Mouse (Mus musculus): ENCODE results near the gene Cnbd2. TPM values are rescaled to one million over a fixed set of nuclear protein-coding genes. Genes with fewer than 3 reads are reported as not detected.

The Cnbd2 gene
- polyA plus RNA-seq, 1 experiment, result 2.2 TPM

GRCm38 (mm10) chr2:156310455-156310854 is 1.6 kb upstream of the Cnbd2 start:
- DNase-seq (ENCODE audit: low read depth in 1 of 2, low spot score in 2 of 2), result no peak
- H3K4me3 ChIP-seq (ENCODE audit: extremely low read depth, insufficient read depth, insufficient read length), result no peak overlapping the region
- no peak for TF ChIP-seq CTCF (IDR thresholded peaks at IDR 0.05; ENCODE audit: extremely low read depth, insufficient read depth, insufficient read length, insufficient replicate concordance)
- no peak for TF ChIP-seq POLR2A (IDR thresholded peaks at IDR 0.05; ENCODE audit: low read depth, low read length)
- H3K27ac ChIP-seq (ENCODE audit: insufficient read depth, low read length), result peak overlapping the region; percentile 9; the same call in 1 of the 2 replicates
- 93% methylated on average over 5 of the region's 5 CpGs for WGBS
- H3K27me3 ChIP-seq (ENCODE audit: control insufficient read depth, insufficient read depth, low read length), result no peaks in the 10 kb centered on the region
- H3K36me3 ChIP-seq (ENCODE audit: control insufficient read depth, insufficient read depth, low read length), result no peaks in the 10 kb centered on the region; the same call in 1 of the 2 replicates
- H3K4me1 ChIP-seq (ENCODE audit: control insufficient read depth, insufficient read depth, insufficient read length), result no peaks in the 10 kb centered on the region; the same call in 1 of the 2 replicates

GRCm38 (mm10) chr2:156310945-156311344 is 1.2 kb upstream of the Cnbd2 start:
- Histone ChIP-seq H3K4me3 (ENCODE audit: extremely low read depth, insufficient read depth, insufficient read length) (no peak overlapping the region), H3K4me1 (ENCODE audit: control insufficient read depth, insufficient read depth, insufficient read length) (no peaks in the 10 kb centered on the region; the same call in 1 of the 2 replicates), H3K36me3 (ENCODE audit: control insufficient read depth, insufficient read depth, low read length) (no peaks in the 10 kb centered on the region; the same call in 1 of the 2 replicates), H3K27ac (ENCODE audit: insufficient read depth, low read length) (peak overlapping the region; percentile 97), H3K27me3 (ENCODE audit: control insufficient read depth, insufficient read depth, low read length) (no peaks in the 10 kb centered on the region)
- no peak for DNase-seq (ENCODE audit: low read depth in 1 of 2, low spot score in 2 of 2)
- 78% methylated on average over 5 of the region's 5 CpGs for WGBS
- TF ChIP-seq CTCF (IDR thresholded peaks at IDR 0.05; ENCODE audit: extremely low read depth, insufficient read depth, insufficient read length, insufficient replicate concordance), result no peak
- TF ChIP-seq POLR2A (IDR thresholded peaks at IDR 0.05; ENCODE audit: low read depth, low read length), result no peak

GRCm38 (mm10) chr2:156311441-156311840 is 658 bp upstream of the Cnbd2 start:
- 12% methylated on average over 8 of the region's 8 CpGs for WGBS
- H3K27ac ChIP-seq (ENCODE audit: insufficient read depth, low read length), result peak overlapping the region; percentile 97

GRCm38 (mm10) chr2:156311841-156312291 is 233 bp upstream of the Cnbd2 start:
- Histone ChIP-seq H3K27ac (ENCODE audit: insufficient read depth, low read length) (peak overlapping the region; percentile 97), H3K27me3 (ENCODE audit: control insufficient read depth, insufficient read depth, low read length) (no peaks in the 10 kb centered on the region), H3K4me3 (ENCODE audit: extremely low read depth, insufficient read depth, insufficient read length) (peak overlapping the region; percentile 75), H3K4me1 (ENCODE audit: control insufficient read depth, insufficient read depth, insufficient read length) (no peaks in the 10 kb centered on the region; the same call in 1 of the 2 replicates), H3K36me3 (ENCODE audit: control insufficient read depth, insufficient read depth, low read length) (no peaks in the 10 kb centered on the region; the same call in 1 of the 2 replicates)
- WGBS, result under 1% methylated on average over 52 of the region's 53 CpGs
- peak; percentile 18 to 50 for DNase-seq (ENCODE audit: low read depth in 1 of 2, low spot score in 2 of 2)
- TF ChIP-seq CTCF (IDR thresholded peaks at IDR 0.05; ENCODE audit: extremely low read depth, insufficient read depth, insufficient read length, insufficient replicate concordance) (no peak), POLR2A (IDR thresholded peaks at IDR 0.05; ENCODE audit: low read depth, low read length) (no peak)

More at GRCm38 (mm10) chr2:156311441-156311840, 658 bp upstream of the Cnbd2 start:
- Histone ChIP-seq H3K36me3 (ENCODE audit: control insufficient read depth, insufficient read depth, low read length) (no peaks in the 10 kb centered on the region; the same call in 1 of the 2 replicates), H3K27me3 (ENCODE audit: control insufficient read depth, insufficient read depth, low read length) (no peaks in the 10 kb centered on the region), H3K4me1 (ENCODE audit: control insufficient read depth, insufficient read depth, insufficient read length) (no peaks in the 10 kb centered on the region; the same call in 1 of the 2 replicates), H3K4me3 (ENCODE audit: extremely low read depth, insufficient read depth, insufficient read length) (peak overlapping the region; percentile 75)
- TF ChIP-seq CTCF (IDR thresholded peaks at IDR 0.05; ENCODE audit: extremely low read depth, insufficient read depth, insufficient read length, insufficient replicate concordance) (no peak), POLR2A (IDR thresholded peaks at IDR 0.05; ENCODE audit: low read depth, low read length) (no peak)
- peak in 1 of 2 experiments; percentile 25 for DNase-seq (ENCODE audit: low read depth in 1 of 2, low spot score in 2 of 2)

- H3K27me3 ChIP-seq (ENCODE audit: control insufficient read depth, insufficient read depth, low read length), result no peaks in the 10 kb centered on the region
- 55% methylated on average over 3 of the region's 3 CpGs for WGBS
- no peaks in the 10 kb centered on the region; the same call in 1 of the 2 replicates for H3K4me1 ChIP-seq (ENCODE audit: control insufficient read depth, insufficient read depth, insufficient read length)
- peak in 1 of 2 experiments; percentile 7 for DNase-seq (ENCODE audit: low read depth in 1 of 2, low spot score in 2 of 2)
- H3K36me3 ChIP-seq (ENCODE audit: control insufficient read depth, insufficient read depth, low read length), result no peaks in the 10 kb centered on the region; the same call in 1 of the 2 replicates
- H3K4me3 ChIP-seq (ENCODE audit: extremely low read depth, insufficient read depth, insufficient read length), result peak overlapping the region; percentile 75
- TF ChIP-seq CTCF (IDR thresholded peaks at IDR 0.05; ENCODE audit: extremely low read depth, insufficient read depth, insufficient read length, insufficient replicate concordance) (no peak), POLR2A (IDR thresholded peaks at IDR 0.05; ENCODE audit: low read depth, low read length) (no peak)
- H3K27ac ChIP-seq (ENCODE audit: insufficient read depth, low read length), result no peak overlapping the region
Observed at GRCm38 (mm10) chr2:156313153-156313552, 1.1 kb downstream of the Cnbd2 start.

- no peak overlapping the region for H3K27ac ChIP-seq (ENCODE audit: insufficient read depth, low read length)
- no peaks in the 10 kb centered on the region; the same call in 1 of the 2 replicates for H3K4me1 ChIP-seq (ENCODE audit: control insufficient read depth, insufficient read depth, insufficient read length)
- no peak for DNase-seq (ENCODE audit: low read depth in 1 of 2, low spot score in 2 of 2)
- TF ChIP-seq CTCF (IDR thresholded peaks at IDR 0.05; ENCODE audit: extremely low read depth, insufficient read depth, insufficient read length, insufficient replicate concordance), result no peak
- TF ChIP-seq POLR2A (IDR thresholded peaks at IDR 0.05; ENCODE audit: low read depth, low read length), result no peak
- WGBS, result 94% methylated on average over 6 of the region's 6 CpGs
- H3K4me3 ChIP-seq (ENCODE audit: extremely low read depth, insufficient read depth, insufficient read length), result no peak overlapping the region
- H3K27me3 ChIP-seq (ENCODE audit: control insufficient read depth, insufficient read depth, low read length), result no peaks in the 10 kb centered on the region
- no peaks in the 10 kb centered on the region; the same call in 1 of the 2 replicates for H3K36me3 ChIP-seq (ENCODE audit: control insufficient read depth, insufficient read depth, low read length)
Observed at GRCm38 (mm10) chr2:156314811-156315210, 2.7 kb downstream of the Cnbd2 start.

GRCm38 (mm10) chr2:156318491-156318890 is 6.4 kb downstream of the Cnbd2 start:
- TF ChIP-seq CTCF (IDR thresholded peaks at IDR 0.05; ENCODE audit: extremely low read depth, insufficient read depth, insufficient read length, insufficient replicate concordance) (no peak), POLR2A (IDR thresholded peaks at IDR 0.05; ENCODE audit: low read depth, low read length) (no peak)
- no peak overlapping the region for H3K4me3 ChIP-seq (ENCODE audit: extremely low read depth, insufficient read depth, insufficient read length)
- no peak overlapping the region for H3K27ac ChIP-seq (ENCODE audit: insufficient read depth, low read length)
- DNase-seq (ENCODE audit: low read depth in 1 of 2, low spot score in 2 of 2), result no peak
- H3K4me1 ChIP-seq (ENCODE audit: control insufficient read depth, insufficient read depth, insufficient read length), result no peaks in the 10 kb centered on the region
- H3K27me3 ChIP-seq (ENCODE audit: control insufficient read depth, insufficient read depth, low read length), result no peaks in the 10 kb centered on the region
- peaks cover 2% of the 10 kb centered on the region for H3K36me3 ChIP-seq (ENCODE audit: control insufficient read depth, insufficient read depth, low read length)

Measured in spleen, adult 2 months (tissue).